Mouse (Mus musculus): Measurements from ENCODE around the gene Rnf44.
A peak's percentile ranks its signal among the peaks of the same experiment; 100 is the strongest.

Rnf44 gene

DNA sequence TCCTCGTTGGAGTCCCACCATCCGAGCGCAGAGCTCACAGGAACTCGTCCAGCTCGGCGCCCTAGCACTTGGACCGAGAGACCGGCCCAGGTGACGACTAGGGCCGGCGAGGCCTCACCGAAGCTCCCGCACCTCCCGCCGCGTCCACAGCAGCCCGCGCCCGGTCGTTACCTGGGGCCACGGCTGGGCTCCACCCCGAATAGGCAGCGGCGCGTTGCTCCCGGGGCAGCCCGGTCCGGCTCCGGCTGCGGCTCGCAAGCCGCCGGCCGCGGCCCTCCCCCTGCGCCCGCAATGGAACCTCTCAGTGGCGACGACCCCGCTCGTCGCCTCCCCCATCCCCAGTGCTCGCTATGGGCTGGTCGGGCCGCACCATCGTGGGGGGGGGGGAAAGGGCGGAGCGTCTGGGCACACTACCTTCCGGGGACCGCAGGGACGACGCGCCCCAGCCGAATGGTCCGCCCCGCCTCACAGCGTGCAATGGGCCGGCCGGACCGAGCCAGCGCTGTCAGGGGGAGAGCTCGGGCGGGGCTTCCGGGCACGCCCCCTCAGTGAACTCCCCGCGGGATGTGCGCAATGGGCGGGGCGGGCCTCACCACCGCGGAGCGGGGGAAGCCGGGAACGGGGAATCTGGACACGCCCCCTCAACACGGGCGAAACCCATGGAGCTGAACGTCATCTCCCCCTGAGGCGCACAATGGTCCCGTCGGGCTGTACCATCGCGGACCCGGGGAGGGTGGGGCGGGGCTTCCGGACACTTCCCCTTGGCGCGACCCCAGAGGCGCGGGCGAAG lies at the start of gene Rnf44:
TSS of gene Rnf44 (minus strand) at position 350 of the 790 bp plus-strand sequence.
- peak; percentile 99 for DNase-seq (ENCODE audit: low spot score in 2 of 2)

DNA sequence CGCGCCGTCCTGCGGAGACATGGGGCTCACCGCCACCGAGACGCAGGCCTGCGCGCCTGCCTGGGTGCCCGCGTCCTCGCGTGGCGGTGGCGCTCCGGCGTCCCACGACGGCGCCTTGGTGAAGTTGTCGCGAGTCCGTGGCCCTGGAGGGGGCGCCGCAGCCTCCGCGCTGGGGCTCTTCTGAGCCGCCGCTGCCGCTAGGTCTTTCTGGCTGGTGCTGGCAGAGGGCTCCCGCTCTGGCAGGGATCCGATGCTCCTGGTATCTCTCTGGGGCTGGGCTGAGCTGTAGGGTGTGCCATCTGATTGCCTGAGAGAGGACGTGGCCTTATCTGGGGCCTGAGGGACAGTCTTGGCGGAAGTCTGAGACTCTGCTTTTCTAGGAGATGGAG lies 44.5 kb upstream of the Rnf44 start:
- DNase-seq (ENCODE audit: low spot score in 2 of 2), result no peak

DNA sequence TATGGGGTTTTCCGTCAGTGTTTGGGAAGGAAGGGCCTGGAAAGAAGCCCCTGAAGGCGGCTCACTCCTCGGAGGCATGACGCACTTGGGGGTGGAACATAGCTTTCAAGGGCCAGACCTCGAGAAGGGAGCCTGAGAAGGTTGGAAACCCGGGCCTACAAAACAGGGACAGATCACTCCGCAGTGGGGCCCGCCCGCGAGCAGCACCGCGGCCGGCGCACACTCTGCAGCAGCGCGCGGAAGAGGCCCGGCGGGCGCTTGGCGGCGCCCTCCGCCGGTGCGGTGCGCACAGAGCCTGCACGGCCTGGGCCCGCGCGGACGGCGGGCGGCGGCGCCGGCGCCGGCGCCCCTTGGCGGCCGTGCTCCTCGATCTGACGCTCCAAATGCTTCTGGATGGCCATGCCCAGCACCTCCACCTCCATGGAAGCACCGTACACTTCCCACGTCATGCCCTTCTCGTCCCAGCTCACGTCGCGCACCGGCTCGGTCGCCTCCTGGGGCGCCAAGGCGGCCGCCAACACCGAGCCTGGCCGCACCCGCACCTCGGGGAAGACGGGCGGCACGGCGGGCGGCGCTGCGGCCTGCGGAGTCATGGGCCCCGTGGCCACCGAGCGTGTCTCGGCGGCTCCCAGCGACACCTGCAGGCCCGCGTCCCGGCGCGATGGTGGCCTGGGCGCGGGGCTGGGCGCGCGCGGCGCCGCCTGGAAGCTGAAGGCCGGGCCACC lies 43.9 kb upstream of the Rnf44 start:
- no peak for DNase-seq (ENCODE audit: low spot score in 2 of 2)

DNA sequence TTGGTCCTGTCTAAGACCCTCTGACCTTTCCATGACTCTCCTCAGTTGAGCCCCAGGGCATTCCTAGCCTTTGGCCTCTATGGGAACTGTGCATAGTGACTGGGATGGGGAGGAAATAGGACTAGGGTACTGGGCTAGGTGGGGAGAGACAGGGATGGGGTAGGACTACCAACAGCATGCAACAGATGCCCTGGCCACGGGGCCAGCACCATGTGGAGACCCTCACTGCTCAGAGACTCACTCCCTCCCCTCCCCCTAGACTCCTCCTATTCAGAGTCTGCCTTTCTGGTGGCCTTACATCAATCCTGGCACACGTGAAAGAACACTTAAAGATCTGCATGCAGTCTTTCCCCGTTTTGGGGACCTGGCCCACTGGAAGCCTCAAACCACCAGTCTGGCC lies 43.2 kb upstream of the Rnf44 start:
- no peak for DNase-seq (ENCODE audit: low spot score in 2 of 2)

DNA sequence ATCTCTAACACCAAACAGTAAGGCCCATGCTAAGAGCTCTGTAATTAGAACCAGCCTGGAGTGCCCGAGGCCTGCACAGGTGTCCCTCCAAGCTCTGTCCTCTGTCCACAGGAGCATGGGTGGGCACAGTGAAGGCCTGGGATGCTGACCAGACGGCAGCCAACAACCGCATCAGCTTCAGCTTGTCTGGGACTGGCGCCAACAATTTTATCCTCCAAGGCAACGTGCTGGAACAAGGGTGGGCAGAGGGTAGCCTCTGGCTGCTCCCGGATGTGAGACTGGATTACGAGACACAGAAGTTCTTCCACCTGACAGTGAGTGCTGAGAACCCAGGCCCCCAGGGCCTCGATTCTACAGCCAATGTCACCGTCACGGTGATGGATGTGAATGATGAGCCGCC lies 32.4 kb upstream of the Rnf44 start:
- no peak for DNase-seq (ENCODE audit: low spot score in 2 of 2)

DNA sequence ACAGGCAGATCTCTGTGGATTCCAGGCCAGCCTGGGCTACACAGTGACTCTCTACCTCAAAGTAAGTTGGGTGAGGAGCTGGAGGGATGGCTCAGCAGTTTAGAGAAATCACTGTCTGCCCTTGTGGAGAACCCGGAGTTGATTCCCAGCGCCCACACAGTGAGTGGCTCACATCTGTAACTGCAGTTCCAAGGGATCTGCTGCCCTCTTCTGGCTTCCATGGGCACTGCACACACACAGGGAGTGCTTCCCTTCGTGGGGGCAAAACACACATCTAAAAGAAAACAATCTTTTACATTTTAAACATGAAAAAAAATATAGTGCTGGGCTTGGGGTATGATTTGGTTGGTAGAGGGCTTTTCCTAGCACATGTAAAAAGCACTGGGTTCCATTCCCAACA lies 29.4 kb upstream of the Rnf44 start:
- DNase-seq (ENCODE audit: low spot score in 2 of 2), result no peak

DNA sequence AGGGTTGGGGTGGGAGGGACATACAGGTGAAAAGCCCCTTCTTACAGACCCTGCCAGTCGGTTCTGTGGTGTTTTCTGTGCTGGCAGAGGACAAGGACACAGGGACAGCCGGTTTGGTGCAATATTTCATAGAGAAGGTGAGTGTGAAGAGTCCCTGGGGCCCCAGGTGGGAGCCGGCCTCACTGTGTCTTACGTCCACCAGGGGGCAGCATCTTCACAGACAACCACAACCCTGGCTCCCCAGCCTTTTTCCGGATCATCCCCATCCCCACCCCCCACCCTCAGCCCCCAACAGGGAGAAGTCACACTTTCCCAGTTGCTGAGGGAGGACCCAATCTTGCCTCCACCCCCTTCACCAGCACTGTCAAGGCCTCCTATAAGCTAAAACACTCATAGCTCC lies 23.2 kb upstream of the Rnf44 start:
- peak; percentile 29 to 58 for DNase-seq (ENCODE audit: low spot score in 2 of 2)

DNA sequence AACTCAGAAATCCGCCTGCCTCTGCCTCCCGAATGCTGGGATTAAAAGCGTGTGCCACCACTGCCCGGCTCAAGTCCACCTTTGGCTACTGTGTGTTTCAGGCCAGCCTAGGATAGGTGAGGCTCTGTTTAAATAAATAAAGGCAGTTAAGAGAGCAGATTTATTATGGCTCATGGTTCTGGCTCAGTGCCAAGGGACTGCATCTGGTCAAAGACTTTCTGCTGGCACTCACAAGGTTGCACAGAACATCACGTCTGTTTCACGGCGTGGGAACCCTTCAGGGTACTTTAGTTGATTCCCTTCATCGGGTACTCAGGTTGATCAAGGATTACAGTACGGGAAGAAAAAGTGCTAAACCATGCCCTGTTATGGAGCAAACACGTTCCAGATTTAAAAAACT lies 21.3 kb upstream of the Rnf44 start:
- DNase-seq (ENCODE audit: low spot score in 2 of 2), result no peak

DNA sequence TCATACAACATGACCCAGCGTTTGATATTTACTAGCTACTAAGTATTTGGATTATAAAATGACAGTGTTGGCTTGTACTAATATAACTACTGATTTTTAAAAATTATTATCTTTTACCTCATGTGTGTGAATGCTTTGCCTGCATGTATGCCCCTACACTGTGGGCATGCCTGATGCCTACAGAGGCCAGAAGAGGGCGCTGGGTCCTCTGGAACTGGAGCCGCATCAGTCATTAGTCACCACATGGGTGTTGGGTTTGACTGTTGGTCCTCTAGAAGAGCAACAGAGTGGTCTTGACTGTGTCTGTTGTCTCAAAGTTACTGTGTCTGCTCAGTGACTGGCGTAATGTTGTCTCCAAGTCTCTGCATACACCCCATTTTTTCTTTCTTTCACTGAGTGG lies 20.7 kb upstream of the Rnf44 start:
- no peak for DNase-seq (ENCODE audit: low spot score in 2 of 2)

DNA sequence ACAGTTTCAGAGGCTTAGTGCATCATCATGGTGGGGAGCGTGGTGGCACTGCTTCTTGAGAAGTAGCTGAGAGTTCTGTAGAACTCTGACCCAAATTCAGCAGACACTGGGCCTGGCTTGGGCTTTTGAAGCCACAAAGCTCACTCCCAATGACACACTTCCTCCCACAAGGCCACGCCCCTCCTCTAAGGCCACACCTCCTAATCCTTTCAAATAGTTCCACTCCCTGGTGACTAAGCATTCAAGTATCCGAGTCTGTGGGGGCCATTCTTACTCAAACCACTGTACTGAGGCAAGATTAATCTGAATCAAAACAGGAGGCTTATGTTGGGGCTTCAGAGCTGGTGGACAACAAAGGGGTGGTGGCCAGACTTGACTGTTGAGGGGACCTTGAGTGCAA lies 17.2 kb upstream of the Rnf44 start:
- DNase-seq (ENCODE audit: low spot score in 2 of 2), result no peak

DNA sequence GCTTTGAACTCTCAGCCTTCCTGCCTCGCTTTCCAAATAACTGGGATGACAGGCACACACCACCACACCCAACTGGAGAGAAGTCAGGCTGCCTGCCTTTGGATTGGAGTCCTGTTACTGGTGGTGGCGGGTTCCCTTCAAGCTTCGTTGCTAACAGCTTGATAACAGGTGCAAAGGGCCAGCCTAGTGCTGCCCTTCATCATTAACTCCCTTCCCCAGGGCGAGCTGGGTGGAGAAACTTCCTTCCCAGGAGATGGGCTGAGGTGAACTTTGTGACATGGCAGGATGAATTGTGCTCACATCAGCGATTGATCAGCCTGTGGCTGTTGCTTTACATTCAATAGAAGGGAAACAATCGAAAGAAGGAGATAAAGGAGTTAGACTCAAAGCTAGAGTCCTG lies 11.2 kb upstream of the Rnf44 start:
- no peak for DNase-seq (ENCODE audit: low spot score in 2 of 2)

DNA sequence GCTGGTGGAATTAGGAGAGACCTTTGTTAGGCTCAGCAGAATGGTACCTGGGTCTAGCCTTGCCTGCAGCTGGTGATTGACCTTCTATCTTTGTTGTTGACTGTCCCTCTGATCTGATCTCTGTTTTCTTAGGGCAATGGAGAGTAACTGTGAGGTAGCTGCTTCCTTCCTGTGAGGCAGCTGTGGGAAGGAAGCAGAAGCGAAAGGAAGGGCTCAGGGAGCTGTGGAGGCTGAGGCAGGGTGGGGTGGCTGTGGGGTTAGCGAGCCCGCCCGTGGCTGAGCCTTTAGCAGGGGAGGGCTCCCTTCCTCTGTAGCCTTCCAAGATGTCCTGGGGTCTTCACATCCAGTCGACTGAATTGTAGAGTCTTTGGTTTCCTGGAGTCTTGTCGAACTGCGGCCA lies 8.8 kb upstream of the Rnf44 start:
- DNase-seq (ENCODE audit: low spot score in 2 of 2), result no peak

DNA sequence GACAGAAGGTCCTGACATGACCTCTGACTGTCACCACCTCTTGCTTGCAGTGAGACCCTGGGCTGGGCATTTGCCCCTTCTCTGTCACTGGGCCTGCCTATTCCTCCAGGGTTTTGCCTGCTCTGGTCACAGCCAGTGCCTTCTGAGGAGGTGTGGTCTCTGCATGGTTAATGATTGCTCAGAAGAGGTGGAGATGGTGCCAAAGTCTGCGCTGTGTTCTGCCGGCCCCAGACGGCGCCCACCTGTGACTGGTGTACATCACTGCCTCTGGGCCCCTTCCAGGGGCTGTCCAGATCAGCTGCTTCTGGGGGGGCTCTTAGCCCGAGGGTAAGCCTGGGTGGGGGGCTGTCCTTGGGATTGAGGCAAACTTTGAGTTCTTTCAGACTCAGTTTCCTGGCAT lies 7.5 kb upstream of the Rnf44 start, which contains the start of gene Cdhr2:
TSS of gene Cdhr2 (plus strand) at position 219 of the 400 bp plus-strand sequence.
- DNase-seq (ENCODE audit: low spot score in 2 of 2), result no peak

DNA sequence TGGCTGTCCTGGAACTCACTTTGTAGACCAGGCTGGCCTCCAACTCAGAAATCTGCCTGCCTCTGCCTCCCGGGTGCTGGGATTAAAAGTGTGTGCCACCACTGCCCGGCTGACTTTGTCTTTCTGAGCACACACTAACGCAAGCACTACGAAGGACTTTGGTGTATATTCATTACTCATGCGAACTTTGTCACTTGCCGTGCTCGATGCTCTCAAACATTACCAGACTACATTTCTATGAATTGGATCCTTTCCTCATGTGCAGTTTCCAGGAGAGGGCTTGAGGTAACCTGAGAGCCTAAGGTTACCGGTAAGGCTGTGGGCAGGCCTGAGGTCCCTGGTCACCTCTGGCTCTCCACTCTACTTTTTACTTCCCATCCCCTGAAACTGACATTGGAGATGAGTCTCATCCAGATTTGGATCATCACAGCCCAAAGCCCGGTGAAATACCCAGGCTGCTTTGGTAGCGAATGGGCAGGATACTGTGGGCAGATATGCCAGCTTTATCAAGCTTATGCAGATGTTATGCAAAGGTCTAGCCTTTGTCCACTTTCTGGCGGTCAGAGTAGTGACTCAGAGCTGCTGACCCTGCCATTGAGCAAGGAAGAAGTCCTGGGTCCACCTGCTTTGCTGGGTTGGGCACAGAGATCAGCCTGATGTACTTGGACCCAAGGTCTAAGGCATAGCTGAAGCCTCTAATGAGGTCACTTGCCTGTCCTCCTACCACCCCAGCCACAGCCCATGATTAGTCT lies 1.9 kb upstream of the Rnf44 start:
- no peak for DNase-seq (ENCODE audit: low spot score in 2 of 2)

DNA sequence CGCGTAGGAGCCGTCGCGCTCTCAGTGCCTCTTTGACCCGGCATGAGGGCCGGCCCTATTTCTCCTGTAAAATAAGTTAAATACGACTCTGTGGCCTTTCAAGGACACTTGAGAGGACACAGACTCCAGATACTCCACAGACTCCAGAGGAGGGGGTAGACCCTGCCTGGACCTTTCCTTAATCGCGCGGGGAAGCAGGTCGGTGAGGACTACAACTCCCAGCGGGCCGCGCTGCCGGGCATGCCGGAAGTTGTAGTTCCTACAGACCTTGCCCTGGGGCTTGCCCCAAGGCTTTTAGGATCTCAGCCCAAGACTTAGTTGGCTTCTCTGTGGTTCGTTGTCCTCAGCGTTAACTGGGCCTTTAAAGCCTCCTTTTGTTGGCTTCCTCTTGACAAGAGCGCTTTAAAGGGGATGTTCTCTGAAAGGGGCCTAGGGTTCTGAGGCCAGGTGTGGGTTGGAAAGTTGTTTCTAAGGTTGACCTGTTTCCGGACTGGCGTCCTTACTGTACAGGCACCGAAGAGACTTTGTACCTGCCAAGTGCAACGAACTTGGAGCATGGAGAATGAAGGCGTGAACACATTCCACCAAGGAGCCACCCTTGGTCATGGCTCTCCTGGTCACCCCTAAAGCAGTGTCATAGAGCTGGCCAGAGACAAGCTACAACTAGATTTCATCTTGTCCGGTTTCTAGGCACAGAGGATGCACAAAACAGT lies 797 bp upstream of the Rnf44 start:
- DNase-seq (ENCODE audit: low spot score in 2 of 2), result peak; percentile 87 to 89

DNA sequence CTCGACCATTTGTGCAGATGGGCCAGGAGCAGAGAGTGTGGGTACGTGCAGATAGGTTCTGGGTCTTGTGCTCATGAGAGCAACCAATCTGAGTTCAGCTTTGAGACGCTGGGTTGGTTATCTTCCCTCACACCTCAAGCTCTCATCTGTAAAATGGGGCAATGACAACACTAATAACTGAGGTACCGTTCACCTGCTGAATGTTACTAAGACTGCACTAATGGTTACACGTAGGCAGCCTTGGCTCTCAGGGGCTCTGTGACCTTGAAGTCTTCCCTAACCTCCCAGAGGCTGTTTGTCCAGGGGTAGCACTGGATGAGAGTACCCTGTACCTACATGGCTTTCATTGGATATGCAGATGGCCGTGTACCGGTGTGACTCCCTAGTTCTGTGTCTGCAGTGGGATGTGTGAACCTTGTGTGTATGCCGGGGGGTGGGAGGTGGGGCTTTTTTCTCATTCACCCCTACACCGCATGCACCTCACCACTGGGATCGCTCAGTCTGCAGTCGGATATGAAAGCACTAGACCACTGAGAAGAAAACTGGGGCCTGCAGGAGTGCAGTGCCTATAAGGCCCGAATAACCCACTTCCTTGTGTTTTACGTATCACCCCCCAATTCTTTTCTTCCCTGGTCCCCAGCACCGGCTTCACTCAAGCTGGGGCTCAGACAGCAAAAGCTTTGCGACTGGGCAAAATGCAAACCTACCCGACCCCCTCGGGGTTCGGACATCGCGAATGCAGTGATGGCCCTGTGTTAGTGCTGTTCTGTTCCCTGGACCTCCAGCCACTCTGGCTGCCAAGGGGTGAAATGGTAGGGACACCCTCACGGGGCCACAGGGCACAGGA lies 773 bp downstream of the Rnf44 start:
- DNase-seq (ENCODE audit: low spot score in 2 of 2), result peak in 1 of 2 experiments; percentile 20

DNA sequence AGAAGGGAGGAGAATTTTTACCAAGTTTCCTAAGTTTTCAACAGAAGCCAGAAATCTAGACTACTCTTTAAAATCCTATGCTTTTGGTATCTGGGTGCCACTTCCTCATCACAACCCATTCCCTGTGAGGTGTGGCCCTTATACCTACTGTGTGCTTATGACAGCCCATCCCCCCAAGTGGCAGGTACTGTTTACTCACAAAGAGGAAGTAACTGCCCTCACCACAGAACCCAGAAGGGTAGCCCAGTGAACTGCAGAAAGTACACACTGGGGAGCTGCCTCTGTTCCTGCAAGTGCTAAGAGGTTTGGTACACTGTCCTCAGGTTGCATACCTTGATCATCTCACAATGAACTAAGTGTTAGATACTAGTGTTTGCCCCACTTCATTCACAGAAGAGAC lies 2.0 kb downstream of the Rnf44 start:
- DNase-seq (ENCODE audit: low spot score in 2 of 2), result peak; percentile 51 to 75

DNA sequence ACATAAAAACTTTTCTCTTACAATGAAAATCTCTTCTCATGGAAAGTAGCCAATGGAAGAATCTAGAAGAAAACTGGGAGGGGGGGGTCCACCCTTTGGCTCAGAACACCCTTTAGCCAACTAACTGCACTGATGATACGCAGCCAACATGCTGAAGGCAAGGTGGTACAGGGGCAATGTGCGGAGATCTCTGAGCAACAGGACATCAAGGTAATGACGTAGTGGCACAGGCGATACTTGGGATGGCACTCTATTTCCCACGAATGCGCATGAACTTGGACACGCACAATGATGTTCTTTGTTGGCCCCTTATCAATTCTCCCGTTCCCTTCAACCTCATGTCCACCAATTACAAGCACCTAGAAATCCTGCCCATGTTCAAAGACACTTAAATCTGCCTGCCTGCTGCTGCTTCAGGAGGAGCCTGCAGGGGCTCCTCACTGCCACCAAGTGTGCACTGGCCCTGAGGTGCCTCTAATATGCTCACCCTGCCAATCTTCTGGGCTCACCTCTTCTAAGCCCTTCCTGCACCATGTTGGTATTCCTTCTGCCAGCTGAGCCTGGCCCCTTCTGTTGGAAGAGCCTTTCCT lies 3.5 kb downstream of the Rnf44 start:
- DNase-seq (ENCODE audit: low spot score in 2 of 2), result no peak

DNA sequence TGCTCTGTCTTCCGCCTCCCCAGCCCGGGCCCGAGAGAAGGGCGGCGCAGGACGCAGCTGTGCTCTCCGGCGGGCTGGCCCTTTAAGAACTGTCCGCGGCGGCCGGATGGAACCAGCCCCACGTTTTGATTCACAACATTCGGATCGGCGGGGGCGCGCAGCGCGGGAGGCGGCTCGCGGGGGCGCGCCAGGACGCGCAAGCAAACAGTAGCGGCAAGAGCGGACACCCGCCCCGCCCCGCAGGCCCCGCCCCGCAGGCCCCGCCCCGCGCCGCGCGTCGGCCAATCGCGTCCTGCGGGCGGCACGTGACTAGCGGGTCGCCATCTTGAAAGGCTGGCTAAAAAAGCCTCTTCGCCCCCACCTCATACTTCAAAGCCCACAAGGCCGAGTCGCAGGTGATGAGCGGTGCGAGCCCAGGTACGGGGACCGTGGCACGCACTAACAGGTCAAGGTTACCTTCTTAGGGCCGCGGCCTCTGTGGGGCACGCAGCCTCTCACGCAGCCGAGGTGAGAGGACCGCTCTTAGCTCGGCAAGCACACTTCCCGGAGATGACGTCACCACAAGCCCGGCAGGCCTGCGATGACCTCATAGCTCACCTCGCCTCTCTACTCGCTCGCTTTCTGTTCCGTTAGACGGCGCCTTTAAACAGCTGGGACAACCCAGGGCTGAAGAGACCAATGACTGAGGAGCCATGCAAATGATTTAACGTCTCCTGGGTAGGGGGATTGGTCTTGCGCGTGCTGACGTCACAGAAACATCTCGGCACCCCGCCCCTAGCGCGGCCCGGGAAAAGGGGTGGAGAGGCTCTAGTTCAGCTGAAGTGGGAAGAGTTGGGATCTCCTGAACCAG lies 5.9 kb downstream of the Rnf44 start:
- peak; percentile 98 for DNase-seq (ENCODE audit: low spot score in 2 of 2)

DNA sequence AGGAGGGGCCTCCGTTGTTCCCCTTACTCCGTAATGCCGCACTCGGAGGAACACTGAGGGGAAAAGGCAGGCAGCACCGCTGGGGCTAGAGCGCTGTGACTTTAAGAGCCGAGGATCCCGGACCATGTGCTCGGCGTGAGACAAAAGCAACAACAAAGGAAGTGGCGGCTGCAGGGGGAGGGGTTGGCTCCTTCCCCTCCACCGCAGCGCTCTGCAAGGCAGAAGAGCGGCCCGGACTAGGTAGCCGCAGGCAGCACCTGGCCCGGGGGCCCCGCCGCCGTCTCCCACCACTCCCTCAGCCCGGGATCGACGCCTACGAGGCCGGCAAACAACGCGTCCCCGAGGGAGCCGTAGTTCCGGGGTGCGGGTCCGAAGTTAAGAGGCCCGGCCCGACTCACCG lies 6.6 kb downstream of the Rnf44 start:
- peak; percentile 81 to 86 for DNase-seq (ENCODE audit: low spot score in 2 of 2)
